Mouse (Mus musculus) olfactory bulb, adult 2 months (tissue): ENCODE measurements around the gene Ncoa7. TPM values are rescaled to one million over a fixed set of nuclear protein-coding genes. Genes with fewer than 3 reads are reported as not detected.

Experiments
- H3K27ac ChIP-seq: fragments of 200-500 bp; 2 replicates; pipeline ENCODE4 v1.5.1; 2012; ENCODE audit warnings: low read depth, low read length; ENCODE audit not compliant: insufficient read depth
- H3K4me1 ChIP-seq: fragments of 200-500 bp; 2 replicates; pipeline ENCODE4 v1.6.1; 2012; ENCODE audit warnings: low read length; ENCODE audit not compliant: control insufficient read depth, insufficient read depth
- H3K4me3 ChIP-seq: fragments of 200-500 bp; 2 replicates; pipeline ENCODE4 v1.5.1; 2012; ENCODE audit warnings: mild to moderate bottlenecking, low read depth, low read length, moderate library complexity; ENCODE audit not compliant: insufficient read depth
- CTCF ChIP-seq: fragments of 200-500 bp; IDR thresholded peaks from 2 replicates; pipeline ENCODE4 v1.5.1; 2012; ENCODE audit warnings: low read depth, mild to moderate bottlenecking, low read length, moderate library complexity; ENCODE audit not compliant: insufficient read depth
- POLR2A ChIP-seq: fragments of 200-500 bp; IDR thresholded peaks from 2 replicates; pipeline ENCODE4 v1.6.1; 2012; ENCODE audit warnings: mild to moderate bottlenecking, low read depth, low read length, moderate library complexity; ENCODE audit not compliant: insufficient read depth
- WGBS: fragments of 180-500 bp; shearing (Covaris S2); methylation state at CpG from one replicate; pipeline ENCODE4 v1.1.7; 2018; 5-methylcytosine and 5-hydroxymethylcytosine counted together
- polyA plus RNA-seq: library from polyadenylated mRNA; stranded (reverse); fragments of >200 nt; gene quantifications from 2 replicates; pipeline ENCODE4 v1.2.4, GENCODE M21; 2012; ENCODE audit warnings: low replicate concordance; ENCODE audit not compliant: missing spikeins, insufficient read depth, insufficient read length

The Ncoa7 gene
- polyA plus RNA-seq, 1 experiment, result not detected

- no peak for TF ChIP-seq POLR2A
- no peak for TF ChIP-seq CTCF
- no peak overlapping the region for H3K27ac ChIP-seq
- H3K4me3 ChIP-seq, result no peak overlapping the region
- WGBS, result 49% methylated on average over 5 of the region's 5 CpGs
- no peaks in the 10 kb centered on the region for H3K4me1 ChIP-seq
Observed at GRCm38 (mm10) chr10:30624161-30625019, 178.7 kb downstream of the Ncoa7 start.

- no peak for TF ChIP-seq CTCF
- no peak for TF ChIP-seq POLR2A
- no peaks in the 10 kb centered on the region for H3K4me1 ChIP-seq
- no peak overlapping the region for H3K4me3 ChIP-seq
- no peak overlapping the region for H3K27ac ChIP-seq
Observed at GRCm38 (mm10) chr10:30622928-30623327, 180.2 kb downstream of the Ncoa7 start.

- Histone ChIP-seq H3K27ac (no peak overlapping the region), H3K4me1 (no peaks in the 10 kb centered on the region), H3K4me3 (no peak overlapping the region)
- TF ChIP-seq CTCF, result no peak
- no peak for TF ChIP-seq POLR2A
- WGBS, result 35% methylated on average over 3 of the region's 3 CpGs
Observed at GRCm38 (mm10) chr10:30618918-30619210, 184.3 kb downstream of the Ncoa7 start.

- 1% methylated on average over 49 of the region's 49 CpGs for WGBS
- peak overlapping the region; percentile 87 for H3K4me3 ChIP-seq
- H3K27ac ChIP-seq, result peak overlapping the region; percentile 89
Observed at GRCm38 (mm10) chr10:30618091-30618917, 184.8 kb downstream of the Ncoa7 start.

GRCm38 (mm10) chr10:30613039-30613438, 190.1 kb downstream of the Ncoa7 start:
- WGBS, result 85% methylated on average over 4 of the region's 4 CpGs

More at GRCm38 (mm10) chr10:30618091-30618917, 184.8 kb downstream of the Ncoa7 start:
- peak; percentile 85 for TF ChIP-seq POLR2A
- peak; percentile 56; the same call in 1 of the 2 replicates for TF ChIP-seq CTCF
- H3K4me1 ChIP-seq, result no peaks in the 10 kb centered on the region

GRCm38 (mm10) chr10:30609614-30610013, 193.5 kb downstream of the Ncoa7 start:
- Histone ChIP-seq H3K4me1 (no peaks in the 10 kb centered on the region), H3K4me3 (no peak overlapping the region), H3K27ac (no peak overlapping the region)
- TF ChIP-seq POLR2A (no peak), CTCF (no peak)

More at GRCm38 (mm10) chr10:30613039-30613438, 190.1 kb downstream of the Ncoa7 start:
- H3K27ac ChIP-seq, result no peak overlapping the region
- H3K4me3 ChIP-seq, result no peak overlapping the region
- H3K4me1 ChIP-seq, result no peaks in the 10 kb centered on the region
- TF ChIP-seq CTCF (no peak), POLR2A (no peak)

- Histone ChIP-seq H3K4me3 (no peak overlapping the region), H3K4me1 (no peaks in the 10 kb centered on the region), H3K27ac (no peak overlapping the region)
- TF ChIP-seq POLR2A (no peak), CTCF (no peak)
- 74% methylated on average over 2 of the region's 2 CpGs for WGBS
Observed at GRCm38 (mm10) chr10:30608109-30608508, 195.0 kb downstream of the Ncoa7 start.

- Histone ChIP-seq H3K4me3 (peak within 1 kb of the TSS; percentile 73), H3K4me1 (peaks cover 2% of the 10 kb centered on the region; the same call in 1 of the 2 replicates), H3K27ac (peak within 1 kb of the TSS; percentile 76)
- WGBS, result 0% methylated on average over 28 of the region's 28 CpGs
- no peak for TF ChIP-seq CTCF
- peak; percentile 76 for TF ChIP-seq POLR2A
Observed at GRCm38 (mm10) chr10:30600542-30600966, 202.6 kb downstream of the Ncoa7 start, which contains the start of gene Trmt11. Gene Trmt11 (minus strand): TSS chr10:30600749.

- Histone ChIP-seq H3K4me1 (peaks cover 2% of the 10 kb centered on the region; the same call in 1 of the 2 replicates), H3K4me3 (peak overlapping the region; percentile 73), H3K27ac (no peak overlapping the region)
- under 1% methylated on average over 27 of the region's 27 CpGs for WGBS
- TF ChIP-seq CTCF (no peak), POLR2A (no peak; the same call in 1 of the 2 replicates)
Observed at GRCm38 (mm10) chr10:30600094-30600534, 203.0 kb downstream of the Ncoa7 start.
